Mouse (Mus musculus) testis, postnatal 10 days (tissue): ENCODE measurements around the gene Sh2d6.
"Not testable (repeated sequence)": the region's sequence is repeated elsewhere in the genome, so short reads cannot be mapped to it uniquely, and the experiment has no call there.

Experiments
- DNase-seq: peaks from one replicate; pipeline ENCODE4 v3.0.0; 2021; ENCODE audit warnings: low spot score

Sh2d6 gene

GRCm38 (mm10) chr6:72503309-72503708 lies 18.2 kb downstream of the Sh2d6 start:
- DNase-seq = no peak

DNA sequence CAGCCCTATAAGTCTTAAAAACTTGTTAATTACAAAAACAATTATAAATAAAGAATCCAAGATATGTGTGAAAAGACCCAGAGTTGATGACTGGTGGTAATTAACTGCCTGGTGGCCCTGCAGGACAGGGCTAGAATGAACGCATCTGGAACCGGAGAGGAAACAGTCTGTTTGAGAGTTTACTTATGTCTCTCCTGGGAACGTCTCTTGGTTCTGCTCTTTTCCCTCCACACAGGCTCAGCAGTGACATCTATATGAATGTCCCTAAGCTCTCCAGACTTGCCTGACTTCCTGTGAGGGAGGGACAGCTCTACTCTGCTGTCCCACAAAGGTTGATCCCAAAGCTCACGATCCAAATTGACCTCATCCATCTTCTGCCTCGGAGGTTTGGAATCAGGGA lies 22.6 kb downstream of the Sh2d6 start:
- DNase-seq = no peak

DNA sequence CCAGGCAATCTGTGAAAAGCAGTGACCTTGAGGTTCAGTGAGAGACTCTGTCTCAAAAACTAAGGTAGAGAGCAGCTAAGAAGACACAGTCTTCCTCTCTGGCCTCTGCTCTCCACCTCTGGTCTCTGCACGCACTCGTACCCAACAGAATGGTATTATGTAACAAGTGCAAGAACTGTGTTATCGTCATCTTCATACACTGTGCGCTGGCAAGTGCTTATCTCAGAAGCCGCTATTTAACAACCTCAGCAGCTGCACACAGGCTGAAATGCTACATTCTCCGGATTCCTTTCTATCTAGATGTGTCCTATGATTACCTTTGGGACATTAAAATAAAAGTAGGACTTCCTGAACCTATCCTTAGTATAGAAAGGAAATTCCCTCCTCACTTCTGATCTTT lies 28.6 kb downstream of the Sh2d6 start:
- no peak for DNase-seq

GRCm38 (mm10) chr6:72491151-72491550 lies 30.4 kb downstream of the Sh2d6 start:
- no peak for DNase-seq

GRCm38 (mm10) chr6:72489534-72489933 lies 32.0 kb downstream of the Sh2d6 start:
- no peak for DNase-seq

DNA sequence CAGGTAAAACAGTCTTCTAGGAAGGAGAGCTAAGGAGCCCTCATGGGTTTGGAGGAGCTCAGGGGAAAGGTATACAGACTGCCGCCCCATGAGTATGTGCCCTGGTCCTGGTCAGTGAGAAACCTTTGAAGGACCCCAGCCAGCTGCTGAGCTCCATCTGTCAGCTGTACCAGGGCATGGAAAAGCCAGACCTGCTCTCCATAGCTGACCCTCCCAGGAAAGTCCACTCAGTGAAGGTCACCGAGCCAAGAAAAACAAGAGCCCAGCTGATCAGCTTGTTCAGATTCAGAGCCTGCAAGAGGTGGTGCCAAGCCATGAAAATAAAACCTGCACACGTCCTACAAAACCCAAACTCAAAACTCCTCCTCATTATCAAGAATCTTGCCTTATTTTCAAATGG lies 32.7 kb downstream of the Sh2d6 start:
- DNase-seq = no peak

- DNase-seq = no peak
Observed at GRCm38 (mm10) chr6:72487282-72487681, 34.2 kb downstream of the Sh2d6 start.

- DNase-seq = no peak
Observed at GRCm38 (mm10) chr6:72486307-72486706, 35.2 kb downstream of the Sh2d6 start.

DNA sequence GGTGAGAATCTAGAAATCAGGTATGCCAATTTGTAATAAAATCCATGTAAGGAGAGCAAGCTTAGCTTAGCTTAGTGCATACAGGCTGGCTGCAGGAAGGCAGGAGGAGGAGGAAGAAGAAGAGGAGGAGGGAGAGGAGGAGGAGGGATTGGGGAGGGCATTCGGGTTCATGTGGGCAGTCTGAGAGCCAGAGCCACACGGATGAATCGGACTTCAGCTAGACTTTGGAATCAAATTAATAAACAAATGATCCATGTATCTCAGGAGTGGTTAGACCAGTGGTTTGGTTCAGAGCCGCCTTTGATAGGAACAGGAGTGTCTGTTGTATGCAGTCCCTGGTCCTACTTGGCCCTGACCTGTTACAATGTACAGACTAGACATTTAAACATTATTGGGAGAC lies 36.6 kb downstream of the Sh2d6 start:
- no peak for DNase-seq

DNA sequence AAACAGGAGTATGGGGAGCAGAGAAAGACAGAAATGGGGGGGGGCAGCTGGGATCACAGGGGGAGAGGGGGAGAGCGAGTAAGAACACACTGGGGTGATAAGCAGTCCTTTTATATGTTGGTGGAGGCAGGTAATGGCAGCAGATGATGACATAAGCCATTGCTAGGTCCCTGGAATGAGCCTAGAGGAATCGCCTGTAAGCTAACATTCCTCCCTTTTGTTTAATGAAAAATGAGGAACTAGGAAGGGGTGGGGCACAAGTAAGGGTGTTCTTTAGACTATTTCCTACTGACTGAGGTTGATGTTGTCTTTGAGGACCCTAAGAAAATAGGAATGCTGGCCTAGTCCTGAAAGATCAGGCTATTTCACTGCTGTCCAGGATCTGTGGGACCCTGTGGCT lies 39.4 kb downstream of the Sh2d6 start:
- no peak for DNase-seq

GRCm38 (mm10) chr6:72480422-72480702 lies 41.1 kb downstream of the Sh2d6 start:
- no peak for DNase-seq

GRCm38 (mm10) chr6:72479645-72480421 lies 41.7 kb downstream of the Sh2d6 start:
- no peak for DNase-seq

DNA sequence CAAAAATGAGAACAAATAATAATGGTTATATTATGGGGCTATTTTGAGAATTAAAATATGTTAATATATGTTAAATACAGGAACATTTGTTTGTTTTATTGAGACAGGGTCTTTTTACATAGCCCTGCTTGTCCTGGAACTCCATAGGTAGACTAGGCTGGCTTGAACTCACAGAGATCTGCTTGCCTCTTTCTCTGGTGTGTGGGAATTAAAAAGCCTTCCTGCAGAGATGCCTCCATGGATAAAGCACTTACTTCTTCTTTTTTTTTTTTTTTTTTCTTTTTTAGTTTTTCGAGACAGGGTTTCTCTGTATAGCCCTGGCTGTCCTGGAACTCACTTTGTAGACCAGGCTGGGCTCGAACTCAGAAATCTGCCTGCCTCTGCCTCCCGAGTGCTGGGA lies 42.8 kb downstream of the Sh2d6 start:
- not testable (repeated sequence) for DNase-seq

DNA sequence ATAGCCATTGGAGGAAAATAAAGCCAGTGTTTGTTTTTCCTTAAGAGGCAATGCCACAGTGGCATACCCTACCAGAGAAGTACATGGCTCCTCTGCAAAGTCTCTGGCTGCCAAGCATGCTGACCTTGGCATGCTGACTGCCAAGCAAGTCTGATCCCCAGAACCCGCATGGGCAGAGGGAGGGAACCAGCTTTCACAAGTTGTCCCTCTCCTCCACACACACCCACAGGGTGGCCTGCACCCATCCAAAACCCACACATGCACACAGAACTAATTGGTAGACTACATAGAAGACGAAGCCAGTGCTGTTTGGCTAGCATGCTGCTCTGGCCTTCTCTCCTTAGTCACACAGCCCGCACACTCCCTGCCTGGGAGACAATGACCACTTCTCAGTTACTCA lies 43.9 kb downstream of the Sh2d6 start:
- peak; percentile 69 for DNase-seq

GRCm38 (mm10) chr6:72476836-72477235 lies 44.7 kb downstream of the Sh2d6 start:
- no peak for DNase-seq

- DNase-seq = no peak
Observed at GRCm38 (mm10) chr6:72475221-72475985, 46.1 kb downstream of the Sh2d6 start.

DNA sequence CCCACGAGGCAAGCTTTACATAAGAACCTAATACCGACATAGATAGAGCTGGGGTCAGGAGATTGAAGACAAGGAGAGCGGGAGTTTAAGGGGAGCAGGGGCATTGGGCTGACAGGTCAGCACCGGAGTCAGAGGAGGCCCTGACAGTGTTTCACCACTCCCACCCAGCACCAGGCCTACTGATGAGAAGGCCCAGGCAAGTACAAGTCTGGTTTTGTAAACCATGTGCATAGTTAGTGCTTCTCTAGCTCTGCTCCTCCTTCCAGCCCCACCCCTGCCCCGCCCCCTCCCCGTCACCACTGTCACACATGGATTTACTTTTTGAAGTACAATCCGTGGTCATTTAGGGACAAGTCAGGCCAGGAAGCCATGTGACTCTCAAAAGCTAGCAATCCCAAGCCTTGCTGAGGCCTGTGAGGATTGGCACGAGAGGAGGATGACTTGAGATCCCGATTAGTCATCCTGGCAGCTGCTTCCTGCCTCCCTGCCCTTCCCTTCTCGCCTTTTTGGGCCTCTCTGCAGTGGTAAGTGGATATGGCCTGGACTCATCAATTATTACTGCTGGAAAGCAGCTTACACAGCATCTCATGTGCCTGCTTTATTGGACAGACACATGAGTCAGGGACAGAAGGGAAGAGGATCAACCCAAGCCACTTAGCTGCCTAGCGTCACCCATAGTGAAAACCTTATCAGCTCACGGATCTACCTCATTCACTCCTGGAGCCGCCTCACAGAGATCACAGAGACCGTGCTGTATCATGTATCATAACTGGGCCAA lies 48.1 kb downstream of the Sh2d6 start:
- DNase-seq = no peak

DNA sequence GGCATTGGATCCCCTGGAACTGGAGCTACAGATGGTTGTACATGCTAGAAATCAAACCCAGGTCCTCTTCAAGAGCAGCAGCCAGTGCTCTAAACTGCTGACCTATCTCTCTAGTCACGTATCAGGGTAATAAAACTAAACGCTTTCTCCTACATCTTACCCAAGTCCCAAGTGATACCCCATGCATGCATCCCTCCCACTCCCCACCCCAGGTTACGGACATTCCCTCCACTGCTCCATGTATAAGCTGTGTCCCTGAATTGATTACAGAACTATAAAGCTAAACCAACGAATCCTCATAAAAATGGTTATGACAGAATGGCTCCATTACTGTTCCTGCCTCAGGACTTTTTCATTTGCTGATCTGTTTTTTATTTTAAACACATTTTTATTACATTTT lies 55.3 kb downstream of the Sh2d6 start:
- no peak for DNase-seq

GRCm38 (mm10) chr6:72465361-72466157 lies 55.9 kb downstream of the Sh2d6 start:
- DNase-seq = no peak
